Mouse (Mus musculus): ENCODE measurements around the gene 2610318N02Rik.
A peak's percentile ranks its signal among the peaks of the same experiment; 100 is the strongest.

The 2610318N02Rik gene

GRCm38 (mm10) chr16:17110771-17111743 is 13.9 kb downstream of the 2610318N02Rik start, which contains the start of gene Ppil2:
Gene Ppil2 (minus strand): TSS chr16:17111257.
- DNase-seq (ENCODE audit: low read depth, low spot score): peak; percentile 71

GRCm38 (mm10) chr16:17104600-17104999 is 20.4 kb downstream of the 2610318N02Rik start:
- DNase-seq (ENCODE audit: low read depth, low spot score): no peak

- DNase-seq (ENCODE audit: low read depth, low spot score): no peak
Observed at GRCm38 (mm10) chr16:17102630-17103220, 22.2 kb downstream of the 2610318N02Rik start.

- no peak for DNase-seq (ENCODE audit: low read depth, low spot score)
Observed at GRCm38 (mm10) chr16:17096938-17097337, 28.0 kb downstream of the 2610318N02Rik start.

- no peak for DNase-seq (ENCODE audit: low read depth, low spot score)
Observed at GRCm38 (mm10) chr16:17088346-17088745, 36.6 kb downstream of the 2610318N02Rik start.

GRCm38 (mm10) chr16:17086669-17087193 is 38.2 kb downstream of the 2610318N02Rik start:
- DNase-seq (ENCODE audit: low read depth, low spot score): no peak

- DNase-seq (ENCODE audit: low read depth, low spot score): no peak
Observed at GRCm38 (mm10) chr16:17086241-17086640, 38.7 kb downstream of the 2610318N02Rik start.

- DNase-seq (ENCODE audit: low read depth, low spot score): no peak
Observed at GRCm38 (mm10) chr16:17085636-17086035, 39.3 kb downstream of the 2610318N02Rik start.

- DNase-seq (ENCODE audit: low read depth, low spot score): no peak
Observed at GRCm38 (mm10) chr16:17082121-17082792, 42.7 kb downstream of the 2610318N02Rik start.

- no peak for DNase-seq (ENCODE audit: low read depth, low spot score)
Observed at GRCm38 (mm10) chr16:17078101-17078500, 46.9 kb downstream of the 2610318N02Rik start.

GRCm38 (mm10) chr16:17076869-17077268 is 48.1 kb downstream of the 2610318N02Rik start:
- DNase-seq (ENCODE audit: low read depth, low spot score): no peak

GRCm38 (mm10) chr16:17076301-17076700 is 48.7 kb downstream of the 2610318N02Rik start:
- no peak for DNase-seq (ENCODE audit: low read depth, low spot score)

GRCm38 (mm10) chr16:17073000-17073399 is 52.0 kb downstream of the 2610318N02Rik start:
- DNase-seq (ENCODE audit: low read depth, low spot score): no peak

- no peak for DNase-seq (ENCODE audit: low read depth, low spot score)
Observed at GRCm38 (mm10) chr16:17070716-17071115, 54.3 kb downstream of the 2610318N02Rik start.

- peak; percentile 72 for DNase-seq (ENCODE audit: low read depth, low spot score)
Observed at GRCm38 (mm10) chr16:17069511-17070443, 55.2 kb downstream of the 2610318N02Rik start, which contains the start of gene Ypel1. Gene Ypel1 (plus strand): TSS chr16:17069696.

GRCm38 (mm10) chr16:17067552-17067951 is 57.4 kb downstream of the 2610318N02Rik start:
- no peak for DNase-seq (ENCODE audit: low read depth, low spot score)
